Mouse (Mus musculus) skeletal muscle tissue, adult 2 months (tissue): Measurements from ENCODE around the gene Gtpbp10.

Source experiments
- DNase-seq: peaks from one replicate; pipeline ENCODE4 v3.0.0-alpha.2; 2012; ENCODE audit warnings: low read depth, low spot score

The Gtpbp10 gene

DNA sequence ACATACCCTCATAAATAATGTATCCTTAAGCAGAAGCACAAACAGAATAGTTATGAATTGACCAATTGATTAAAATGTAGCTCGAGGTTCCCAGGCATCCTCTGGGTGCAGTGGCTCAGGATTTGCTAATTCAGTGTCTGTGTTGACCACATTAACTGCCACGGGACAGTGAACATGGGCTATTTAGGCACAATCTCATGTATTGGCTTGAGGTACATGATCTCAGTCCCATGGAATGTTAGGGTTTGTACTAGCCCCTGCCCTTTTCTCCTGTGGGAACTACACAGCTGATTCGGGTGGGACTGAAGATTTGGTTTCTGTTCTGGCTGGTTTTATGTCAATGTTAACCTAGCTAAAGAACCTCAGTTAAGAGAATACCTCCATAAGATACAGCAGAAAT, 62.9 kb downstream of the Gtpbp10 start:
- peak; percentile 41 for DNase-seq

DNA sequence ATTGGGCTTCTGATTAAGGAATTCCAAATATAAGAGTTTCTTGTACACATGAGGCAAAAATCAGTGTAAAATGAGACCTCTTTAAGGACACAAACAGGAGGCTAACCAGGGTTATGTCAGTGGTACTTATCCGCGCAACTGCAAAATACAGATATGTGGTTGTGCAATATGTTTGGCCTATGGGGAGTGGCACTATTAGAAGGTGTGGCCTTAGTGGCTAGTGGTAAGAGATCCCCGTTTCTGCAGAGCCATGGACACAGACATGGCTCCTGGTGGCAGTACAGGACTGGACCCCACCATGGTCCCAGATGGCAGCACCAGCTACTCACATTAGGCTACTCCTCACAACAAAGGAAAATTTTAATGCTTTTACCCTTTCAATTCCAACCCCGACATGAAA, 64.3 kb downstream of the Gtpbp10 start:
- no peak for DNase-seq

DNA sequence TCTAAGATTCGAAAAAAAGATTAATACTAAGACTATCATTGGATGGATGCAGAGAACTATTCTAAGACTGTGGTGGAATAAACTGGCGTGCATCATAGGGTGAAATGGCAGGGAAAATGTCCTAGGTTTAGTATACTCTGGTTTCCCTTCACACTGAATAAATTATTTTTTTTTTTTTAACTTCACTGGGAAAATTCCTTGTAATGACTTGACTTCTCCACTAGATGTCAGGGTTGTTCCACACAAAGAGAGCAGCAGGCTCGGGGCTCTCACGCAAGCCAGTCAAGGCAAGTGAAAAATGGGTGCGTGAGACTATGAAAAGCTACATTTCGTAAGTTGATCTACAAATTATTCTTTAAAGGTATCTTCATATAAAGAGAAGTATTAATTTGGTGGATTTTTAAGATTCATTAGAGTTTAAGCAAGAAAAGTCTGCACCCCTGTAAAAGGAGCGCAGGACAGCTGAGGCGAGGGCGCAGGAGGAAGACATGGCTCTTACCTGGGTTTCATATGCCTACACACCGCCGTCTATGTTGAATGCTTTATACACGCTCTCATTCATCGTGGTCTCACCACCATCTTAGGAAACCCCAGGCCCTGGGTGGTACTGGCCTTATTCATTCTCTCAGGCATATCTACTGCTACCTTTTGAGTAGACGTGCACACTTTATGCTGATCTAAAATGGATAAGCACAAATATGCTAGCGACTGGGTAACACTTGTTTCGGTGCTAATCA, 64.9 kb downstream of the Gtpbp10 start:
- DNase-seq = peak; percentile 33

GRCm38 (mm10) chr5:5492163-5492562, 67.2 kb downstream of the Gtpbp10 start:
- DNase-seq = no peak
